Mouse (Mus musculus): ENCODE data around the gene Olfr1494.

The Olfr1494 gene

DNA sequence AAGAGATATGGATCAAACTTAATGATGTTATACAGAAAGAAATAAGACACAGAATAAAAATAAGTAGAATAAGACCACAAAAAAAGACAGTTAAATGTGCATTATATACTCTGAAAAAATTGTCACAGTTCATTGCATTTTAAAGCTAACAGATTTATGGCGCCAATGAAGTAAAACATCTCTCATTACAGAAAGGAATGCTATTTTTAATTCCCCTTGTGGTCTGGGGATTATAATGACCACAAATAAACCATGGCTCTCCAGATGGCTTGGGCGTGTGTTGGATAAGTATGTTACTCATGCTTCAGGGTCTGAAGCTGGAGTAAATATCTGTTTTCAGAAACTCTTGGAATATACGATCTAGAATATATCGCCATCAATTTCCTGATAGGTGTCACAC lies at the start of gene Olfr1494:
Gene Olfr1494 (plus strand): TSS at position 301 of the 400 bp plus-strand sequence.
- no peak for DNase-seq

DNA sequence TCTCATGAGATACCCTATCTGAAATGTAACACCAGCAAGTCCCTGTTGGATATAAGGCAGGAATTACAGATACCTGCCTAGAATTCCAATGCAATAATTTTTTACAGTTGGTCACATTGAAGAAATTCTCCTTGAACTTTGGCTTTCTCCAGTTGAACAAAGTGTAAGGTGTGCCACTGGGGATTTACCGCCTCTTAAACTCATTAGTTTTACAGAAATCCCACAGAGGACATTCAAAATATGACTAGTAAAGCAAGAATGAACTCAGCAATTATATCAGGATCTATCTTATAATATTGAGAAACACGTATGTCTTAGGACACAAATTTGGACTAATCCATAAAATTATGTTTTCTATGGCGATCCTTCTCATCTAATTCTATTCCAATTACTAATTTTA lies 42.6 kb upstream of the Olfr1494 start, which contains the start of gene Olfr1491:
Gene Olfr1491 (plus strand): TSS at position 301 of the 400 bp plus-strand sequence.
- no peak for DNase-seq

DNA sequence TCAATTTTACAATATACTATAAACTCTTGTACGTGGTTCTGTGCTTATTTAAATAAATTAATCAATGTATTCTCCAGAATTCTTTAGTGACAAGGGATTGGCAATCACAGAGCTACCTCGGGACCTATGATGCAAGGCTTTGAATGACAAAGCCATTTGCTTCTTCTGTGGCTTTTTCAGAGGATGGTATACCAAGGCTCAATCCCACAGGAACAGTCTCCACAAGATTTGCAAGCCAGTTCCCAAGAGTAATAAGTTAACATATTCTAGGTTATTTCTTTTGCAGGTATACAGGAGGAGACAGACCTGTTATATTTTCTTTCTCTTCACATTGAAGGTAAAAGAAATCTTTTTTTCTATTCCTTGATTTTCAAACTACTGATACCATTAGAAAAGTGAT lies 16.6 kb upstream of the Olfr1494 start, which contains the start of gene Olfr1493-ps1:
Gene Olfr1493-ps1 (plus strand): TSS at position 301 of the 400 bp plus-strand sequence.
- DNase-seq, result no peak

DNA sequence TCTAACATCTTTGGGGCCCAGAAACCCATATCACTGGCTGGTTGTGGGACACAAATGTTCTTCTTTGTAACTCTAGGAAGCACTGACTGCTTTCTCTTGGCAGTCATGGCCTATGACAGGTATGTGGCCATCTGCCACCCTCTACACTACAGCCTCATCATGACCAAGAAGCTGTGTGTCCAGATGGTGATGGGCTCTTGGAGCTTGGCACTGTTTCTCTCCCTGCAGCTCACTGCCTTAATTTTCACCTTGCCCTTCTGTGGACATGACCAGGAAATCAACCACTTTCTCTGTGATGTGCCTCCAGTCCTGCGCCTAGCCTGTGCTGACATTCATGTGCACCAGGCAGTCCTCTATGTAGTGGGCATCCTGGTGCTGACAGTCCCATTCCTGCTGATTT lies 9.8 kb downstream of the Olfr1494 start:
- no peak for DNase-seq

DNA sequence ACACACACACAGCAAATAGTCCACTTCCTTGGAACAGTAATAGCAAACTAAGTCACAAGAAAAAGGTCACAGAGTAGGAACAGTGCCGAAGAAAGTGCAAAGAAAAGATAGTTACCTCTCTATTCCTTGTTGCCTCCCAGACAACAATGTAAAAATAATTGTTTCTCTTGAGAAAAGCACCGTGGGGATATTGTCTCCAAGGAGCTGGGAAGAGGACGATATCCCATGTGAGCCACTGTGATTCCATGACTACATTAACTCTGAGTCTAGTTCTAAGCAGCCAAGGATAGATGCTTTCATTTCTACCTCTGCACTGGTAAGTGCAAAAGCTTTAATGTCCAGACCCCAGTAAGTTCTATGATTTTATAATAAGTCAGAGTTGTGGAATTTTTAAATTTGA lies 24.8 kb downstream of the Olfr1494 start, which contains the start of gene Olfr1495:
Gene Olfr1495 (plus strand): TSS at position 301 of the 400 bp plus-strand sequence.
- DNase-seq, result no peak

DNA sequence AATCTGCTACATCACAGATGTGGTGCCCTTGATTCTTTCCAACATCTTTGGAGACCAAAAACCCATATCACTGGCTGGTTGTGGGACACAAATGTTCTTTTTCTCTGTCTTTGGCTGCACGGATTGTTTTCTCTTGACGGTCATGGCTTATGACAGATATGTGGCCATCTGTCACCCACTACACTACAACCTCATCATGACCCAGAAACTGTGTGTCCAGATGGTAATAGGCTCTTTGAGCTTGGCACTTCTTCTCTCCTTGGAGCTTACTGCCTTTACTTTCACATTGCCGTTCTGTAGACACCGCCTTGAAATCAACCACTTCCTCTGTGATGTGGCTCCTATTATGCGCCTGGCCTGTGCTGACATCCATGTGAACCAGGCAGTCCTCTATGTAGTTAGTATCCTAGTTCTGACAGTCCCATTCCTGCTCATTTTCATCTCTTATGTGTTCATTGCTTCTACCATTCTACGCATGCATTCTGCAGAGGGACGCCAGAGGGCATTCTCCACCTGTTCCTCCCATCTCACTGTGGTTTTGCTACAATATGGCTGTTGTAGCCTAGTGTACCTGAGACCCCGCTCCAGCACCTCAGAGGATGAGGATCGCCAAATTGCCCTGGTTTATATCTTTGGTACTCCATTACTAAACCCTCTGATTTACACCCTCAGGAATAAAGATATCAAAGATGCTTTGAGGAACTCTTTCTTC lies 29.2 kb downstream of the Olfr1494 start:
- peak; percentile 11 for DNase-seq

DNA sequence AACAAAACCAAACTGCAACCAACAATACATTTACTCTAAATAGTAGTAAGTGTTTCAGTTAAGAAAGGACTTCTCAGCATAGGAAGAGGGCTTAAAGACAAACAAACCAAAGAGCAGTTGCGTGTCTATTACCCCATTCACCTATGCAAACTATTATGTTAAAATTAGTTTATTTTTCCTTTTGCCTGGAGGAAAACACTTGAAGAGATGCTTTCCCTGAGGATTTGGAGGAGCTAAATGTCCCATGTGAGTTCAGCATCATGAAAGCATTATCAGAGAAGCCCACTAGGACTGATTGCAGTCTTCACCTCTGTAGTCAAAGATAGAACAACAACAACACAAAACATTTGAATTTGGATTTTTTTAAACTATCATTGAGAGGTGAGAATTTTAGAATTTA lies 38.0 kb downstream of the Olfr1494 start, which contains the start of gene Olfr1496:
Gene Olfr1496 (plus strand): TSS at position 301 of the 400 bp plus-strand sequence.
- no peak for DNase-seq

DNA sequence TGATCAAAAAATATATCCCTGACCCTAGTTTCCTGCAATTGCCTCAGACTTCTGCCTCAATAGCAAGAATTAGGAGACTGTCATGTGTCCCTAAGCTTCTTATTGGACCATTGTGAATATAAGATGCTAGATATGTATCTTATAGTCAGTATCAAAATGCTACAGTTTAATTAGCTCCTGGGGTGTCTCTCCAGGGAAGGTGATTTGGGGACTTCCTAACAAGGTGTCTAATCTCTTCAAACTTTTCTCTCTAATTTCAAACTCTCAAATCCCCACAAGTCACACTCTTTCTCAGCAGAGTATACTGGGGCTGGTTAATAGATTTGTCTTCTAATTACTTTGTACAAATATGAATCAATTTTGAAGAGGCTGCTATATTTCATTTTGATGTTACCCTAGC lies 58.6 kb downstream of the Olfr1494 start, which contains the start of gene Olfr1497:
Gene Olfr1497 (minus strand): TSS at position 101 of the 400 bp plus-strand sequence.
- DNase-seq, result no peak
